Mouse (Mus musculus) central nervous system, embryonic 11.5 days (tissue): Measurements from ENCODE around the gene Otud3. TPM values are rescaled to one million over a fixed set of nuclear protein-coding genes. Genes with fewer than 3 reads are reported as not detected.

Experiments used
- polyA plus RNA-seq: library from polyadenylated mRNA; depleted of rRNA; stranded (reverse); fragments of >200 nt; gene quantifications from 2 replicates; pipeline ENCODE4 v1.2.3, GENCODE M21; 2012; rRNA removed

The Otud3 gene
- 7.8 and 9.4 TPM in 2 replicates for polyA plus RNA-seq

DNA sequence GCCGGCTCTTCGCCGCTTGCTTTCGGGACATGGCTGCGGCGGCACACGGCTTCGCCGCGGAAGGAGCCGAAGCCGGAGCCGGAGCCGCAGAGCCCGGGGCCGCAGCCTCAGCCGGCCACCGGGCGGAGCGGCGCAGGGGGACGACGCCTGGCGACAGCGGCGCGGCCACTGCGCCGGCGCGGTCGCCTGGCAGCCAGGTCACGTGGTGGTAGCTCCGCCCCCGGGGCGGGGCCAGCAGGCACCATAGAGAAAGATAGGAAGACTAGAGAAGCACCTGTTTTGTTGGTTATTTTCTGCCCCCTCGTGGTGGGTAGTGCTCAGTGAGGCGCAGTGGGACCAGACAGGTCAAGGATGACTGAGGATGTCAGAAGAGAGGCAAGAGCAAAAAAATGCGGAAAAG lies at the start of gene Otud3:
Otud3 (minus strand) TSS at position 149 of the 400 bp plus-strand sequence.

DNA sequence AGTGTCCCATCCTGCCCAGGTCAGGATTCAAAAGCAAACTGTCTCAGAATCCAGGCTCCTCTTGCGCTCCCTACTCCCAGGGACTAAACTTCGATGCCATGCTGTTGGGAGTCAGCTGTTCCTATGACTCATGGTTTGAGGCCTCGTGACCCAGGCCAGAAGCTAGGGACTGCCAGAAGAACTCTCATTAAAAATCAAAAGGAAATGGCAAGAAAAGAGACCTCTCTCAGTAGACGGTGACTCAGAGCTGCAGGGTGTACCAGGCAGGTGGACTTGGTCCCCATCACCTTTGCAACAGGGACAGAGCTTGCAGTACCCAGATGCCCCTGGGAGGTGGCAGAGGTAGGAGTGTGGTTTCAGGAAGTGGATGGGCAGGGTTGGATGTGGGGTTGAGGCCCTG lies 36.0 kb downstream of the Otud3 start, which contains the start of gene Pla2g2e:
Pla2g2e (plus strand) TSS at position 212 of the 400 bp plus-strand sequence.

DNA sequence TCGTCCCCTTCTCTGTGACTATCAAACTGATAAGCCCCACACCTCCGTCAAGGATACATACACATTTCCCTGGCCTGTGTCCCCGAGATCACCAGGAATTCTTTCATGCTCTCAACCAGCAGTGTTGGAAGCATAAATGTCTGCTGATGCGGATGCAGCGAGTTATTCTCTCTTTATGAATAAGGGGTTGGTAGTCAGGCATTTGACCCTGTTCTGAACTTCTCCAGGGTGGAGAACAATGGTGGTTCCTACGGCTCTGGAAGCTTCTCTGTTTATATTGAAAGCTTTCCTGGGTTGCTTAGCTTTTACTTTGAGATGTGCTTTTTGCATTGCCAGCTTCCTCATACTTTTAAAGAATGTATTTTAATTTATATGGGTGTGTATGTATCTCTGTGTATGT lies 39.9 kb downstream of the Otud3 start, which contains the start of gene Gm13030:
Gm13030 (minus strand) TSS at position 101 of the 400 bp plus-strand sequence.

DNA sequence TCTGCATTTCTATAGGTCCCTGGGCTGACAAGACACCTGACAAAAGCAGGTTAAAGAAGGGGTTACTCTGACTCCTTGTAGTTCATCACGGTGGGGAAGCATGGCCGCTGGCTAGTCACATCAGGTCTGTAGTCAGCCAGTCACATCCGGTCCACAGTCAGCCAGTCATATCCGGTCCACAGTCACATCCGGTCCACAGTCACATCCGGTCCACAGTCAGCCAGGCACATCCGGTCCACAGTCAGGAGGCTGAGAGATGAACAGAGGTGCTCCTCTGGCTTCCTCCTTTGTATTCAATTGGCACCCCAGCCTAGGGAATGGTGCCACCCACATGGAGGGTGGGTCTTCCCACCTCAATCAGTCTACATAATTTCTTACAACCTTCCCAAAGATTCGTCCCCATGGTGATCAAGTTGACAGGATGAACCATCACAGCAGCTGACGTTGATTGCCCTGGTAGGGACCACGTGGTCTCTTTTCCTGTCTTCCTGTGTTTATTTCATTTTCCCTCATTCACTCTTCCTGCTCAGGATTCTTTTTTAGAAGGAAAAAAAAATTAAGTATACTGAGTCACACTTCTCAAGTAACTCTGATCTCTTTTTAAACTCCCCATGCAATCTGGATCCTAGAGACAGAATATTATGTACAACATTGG lies 50.3 kb downstream of the Otud3 start, which contains the start of gene Pla2g5:
Pla2g5 (minus strand) TSS at position 139 of the 655 bp plus-strand sequence.

Other genes starting within 250 kb of the Otud3 start
- 0.68 and 0.73 TPM in 2 replicates for gene Pla2g2c, start 189.2 kb downstream of the Otud3 start, polyA plus RNA-seq
- 0.98 and 1.5 TPM in 2 replicates for gene Ubxn10, start 176.8 kb downstream of the Otud3 start, polyA plus RNA-seq
- 0.19 and 0.25 TPM in 2 replicates for gene Pla2g2f, start 156.3 kb downstream of the Otud3 start, polyA plus RNA-seq
- 0.22 and 0.24 TPM in 2 replicates for gene Pla2g2d, start 138.2 kb downstream of the Otud3 start, polyA plus RNA-seq
- 0.17 and 0.53 TPM in 2 replicates for gene Pla2g5, start 50.5 kb downstream of the Otud3 start, polyA plus RNA-seq
- not detected in 2 replicates for gene Gm13030, start 40.0 kb downstream of the Otud3 start, polyA plus RNA-seq
- gene Pla2g2e, start 36.0 kb downstream of the Otud3 start, polyA plus RNA-seq: not detected in 2 replicates
- 0.05 TPM in 1 of 2 replicates, not detected in the other for gene Rnf186, start 53.2 kb upstream of the Otud3 start, polyA plus RNA-seq
- 0.85 and 1.8 TPM in 2 replicates for gene Tmco4, start 58.9 kb upstream of the Otud3 start, polyA plus RNA-seq
- 0.11 and 0.61 TPM in 2 replicates for gene Htr6, start 161.6 kb upstream of the Otud3 start, polyA plus RNA-seq
- gene Nbl1, start 179.0 kb upstream of the Otud3 start, polyA plus RNA-seq: 15.3 and 33.4 TPM in 2 replicates
- gene Minos1, start 217.2 kb upstream of the Otud3 start, polyA plus RNA-seq: 176 and 245 TPM in 2 replicates